In genomic region chr11:74720668-74721067, GRCm38 (mm10) we compare ENCODE assay signal across 11 mouse cellular contexts. TPM values are rescaled to one million over a fixed set of nuclear protein-coding genes. Genes with fewer than 3 reads are reported as not detected.
DNase-seq lines count a peak whose midpoint lies in the region; ATAC-seq and TF ChIP-seq lines count a peak whose summit lies in the region.
"Had no signal": no experiment of that assay in that cellular context is flagged by ENCODE, and none has a peak within 500 bp of the region (broad histone marks: within the 10 kb centered on the region; RNA-seq: fewer than 3 reads in every experiment).

No protein-coding gene starts in this region.

- WGBS in limb, embryonic 13.5 days, result 57% methylated on average over 1 of the region's 1 CpGs
- WGBS in limb, embryonic 10.5 days, result 77% methylated on average over 1 of the region's 1 CpGs
- WGBS in heart, postnatal 0 days, result 19% methylated on average over 1 of the region's 1 CpGs
- 76% methylated on average over 1 of the region's 1 CpGs for WGBS in midbrain, embryonic 16.5 days

- H3K9me3 ChIP-seq in limb, embryonic 13.5 days, result no peaks in the 10 kb centered on the region
- H3K9me3 ChIP-seq in limb, embryonic 10.5 days (replicated peaks), result no peaks in the 10 kb centered on the region
- no peaks in the 10 kb centered on the region for H3K9me3 ChIP-seq in heart, postnatal 0 days (replicated peaks; ENCODE audit: control insufficient read depth, low read length)
- no peaks in the 10 kb centered on the region for H3K9me3 ChIP-seq in midbrain, embryonic 16.5 days (replicated peaks; ENCODE audit: control insufficient read depth, low read length, poor library complexity, severe bottlenecking)

- H3K9ac ChIP-seq in limb, embryonic 13.5 days, result no peak overlapping the region
- no peak overlapping the region for H3K9ac ChIP-seq in heart, postnatal 0 days (replicated peaks; ENCODE audit: low read depth, low read length)
- no peak overlapping the region for H3K9ac ChIP-seq in midbrain, embryonic 16.5 days (ENCODE audit: low read depth, low read length)

- no peak overlapping the region for H3K4me3 ChIP-seq in limb, embryonic 13.5 days
- no peak overlapping the region for H3K4me3 ChIP-seq in limb, embryonic 10.5 days
- 0 out of 2 replicates have a peak overlapping the region, but pooled peaks have one; percentile 3 for H3K4me3 ChIP-seq in heart, postnatal 0 days (ENCODE audit: low read depth, low read length)
- no peak overlapping the region for H3K4me3 ChIP-seq in midbrain, embryonic 16.5 days (ENCODE audit: low read depth, low read length)

- H3K4me2 ChIP-seq in limb, embryonic 13.5 days (replicated peaks), result peak overlapping the region; percentile 31
- H3K4me2 ChIP-seq in heart, postnatal 0 days (ENCODE audit: low read depth, low read length), result peak overlapping the region; percentile 40; the same call in 1 of the 2 replicates
- H3K4me2 ChIP-seq in midbrain, embryonic 16.5 days (ENCODE audit: low read length), result peak overlapping the region; percentile 41

- TF ChIP-seq EP300 in heart, postnatal 0 days (IDR thresholded peaks at IDR 0.05; ENCODE audit: low read depth), result no peak

- peaks cover 29% of the 10 kb centered on the region for H3K4me1 ChIP-seq in limb, embryonic 13.5 days
- peaks cover 24% of the 10 kb centered on the region for H3K4me1 ChIP-seq in limb, embryonic 10.5 days
- peaks cover 33% of the 10 kb centered on the region for H3K4me1 ChIP-seq in heart, postnatal 0 days (ENCODE audit: control insufficient read depth, insufficient read depth)
- peaks cover 30% of the 10 kb centered on the region for H3K4me1 ChIP-seq in midbrain, embryonic 16.5 days (ENCODE audit: control insufficient read depth, insufficient read depth, low read length)

- H3K27ac ChIP-seq in limb, embryonic 13.5 days, result no peak overlapping the region
- H3K27ac ChIP-seq in limb, embryonic 10.5 days, result no peak overlapping the region
- H3K27ac ChIP-seq in heart, postnatal 0 days (ENCODE audit: low read depth), result peak overlapping the region; percentile 64
- H3K27ac ChIP-seq in midbrain, embryonic 16.5 days (ENCODE audit: low read length), result no peak overlapping the region

- DNase-seq in heart, adult 11 months, result peak; percentile 46
- no peak for DNase-seq in heart, postnatal 4 days
- DNase-seq in limb, embryonic 10.5 days (ENCODE audit: low spot score), result no peak
- DNase-seq in heart, postnatal 0 days (ENCODE audit: low spot score), result no peak
- DNase-seq in right cerebral cortex, postnatal 25 days, result no peak
- DNase-seq in spleen, postnatal 36 days (ENCODE audit: low spot score in 2 of 2), result no peak
- DNase-seq: cerebellum, adult 8-10 months; right cerebral cortex, postnatal 14 days; thymus, postnatal 14 days had no signal

- no peaks in the 10 kb centered on the region for H3K27me3 ChIP-seq in limb, embryonic 13.5 days
- H3K27me3 ChIP-seq in limb, embryonic 10.5 days (ENCODE audit: low read depth, poor library complexity, severe bottlenecking), result no peaks in the 10 kb centered on the region
- H3K27me3 ChIP-seq in heart, postnatal 0 days (ENCODE audit: control insufficient read depth, insufficient read depth, low read length), result no peaks in the 10 kb centered on the region
- H3K27me3 ChIP-seq in midbrain, embryonic 16.5 days (ENCODE audit: control insufficient read depth, insufficient read depth, low read depth, low read length), result no peaks in the 10 kb centered on the region

- H3K36me3 ChIP-seq in limb, embryonic 13.5 days, result no peaks in the 10 kb centered on the region
- H3K36me3 ChIP-seq in limb, embryonic 10.5 days, result no peaks in the 10 kb centered on the region
- no peaks in the 10 kb centered on the region for H3K36me3 ChIP-seq in heart, postnatal 0 days (replicated peaks; ENCODE audit: control insufficient read depth, insufficient read depth, low read length)
- H3K36me3 ChIP-seq in midbrain, embryonic 16.5 days (ENCODE audit: control insufficient read depth, insufficient read depth, low read length), result no peaks in the 10 kb centered on the region

- no peak for ATAC-seq in limb, embryonic 13.5 days (ENCODE audit: low FRiP score, low read depth)
- no peak for ATAC-seq in heart, postnatal 0 days (ENCODE audit: insufficient read depth, low read depth)
- no peak for ATAC-seq in midbrain, embryonic 16.5 days

- no peak for TF ChIP-seq CTCF in heart, postnatal 0 days (IDR thresholded peaks at IDR 0.05; ENCODE audit: low read depth)

RNA-seq across cellular contexts. Expression of gene Pafah1b1, which starts 3.8 kb away (rescaled TPM):
- 100 to 1,000 TPM; 265 to 269 TPM for total RNA-seq in heart, postnatal 4 days (2021)
- polyA plus RNA-seq in limb, embryonic 13.5 days (2015; fragmentation: Nextera tagmentation; extraction: Ambion mirVana), result 46.7 and 49.7 TPM in 2 replicates
- polyA plus RNA-seq in limb, embryonic 10.5 days (2016; fragmentation: Nextera tagmentation; extraction: Ambion mirVana), result 46.0 and 49.9 TPM in 2 replicates
- 78.4 and 94.3 TPM in 2 replicates for total RNA-seq in heart, postnatal 0 days (2014; rRNA removed; ENCODE audit: low replicate concordance)
- polyA plus RNA-seq in heart, postnatal 0 days (2015; fragmentation: Nextera tagmentation; extraction: Ambion mirVana), result 62.9 and 69.4 TPM in 2 replicates
- polyA plus RNA-seq in midbrain, embryonic 16.5 days (2015; fragmentation: Nextera tagmentation; extraction: Ambion mirVana), result 45.8 and 57.5 TPM in 2 replicates

RNA-seq across cellular contexts. Expression of gene Mettl16, which starts 50.0 kb away (rescaled TPM):
- 10 to 100 TPM; 15.2 to 16.9 TPM for total RNA-seq in heart, postnatal 4 days (2021)
- polyA plus RNA-seq in limb, embryonic 13.5 days (2015; fragmentation: Nextera tagmentation; extraction: Ambion mirVana), result 56.6 and 61.1 TPM in 2 replicates
- 72.4 and 73.2 TPM in 2 replicates for polyA plus RNA-seq in limb, embryonic 10.5 days (2016; fragmentation: Nextera tagmentation; extraction: Ambion mirVana)
- total RNA-seq in heart, postnatal 0 days (2014; rRNA removed; ENCODE audit: low replicate concordance), result 3.6 and 5.2 TPM in 2 replicates
- polyA plus RNA-seq in heart, postnatal 0 days (2015; fragmentation: Nextera tagmentation; extraction: Ambion mirVana), result 12.7 and 16.2 TPM in 2 replicates
- 53.2 and 60.0 TPM in 2 replicates for polyA plus RNA-seq in midbrain, embryonic 16.5 days (2015; fragmentation: Nextera tagmentation; extraction: Ambion mirVana)
